Mouse (Mus musculus) spleen, adult 2 months (tissue): ENCODE measurements around the gene Snd1.

ENCODE experiments used
- CTCF ChIP-seq: fragments of 200-500 bp; IDR thresholded peaks from 2 replicates; pipeline ENCODE4 v1.5.1; 2011; ENCODE audit warnings: mild to moderate bottlenecking, inconsistent platforms; ENCODE audit not compliant: insufficient read depth, insufficient read length, insufficient replicate concordance; ENCODE audit errors: extremely low read depth
- POLR2A ChIP-seq: fragments of 200-500 bp; IDR thresholded peaks from 2 replicates; pipeline ENCODE4 v1.6.1; 2011; ENCODE audit warnings: low read depth, low read length, inconsistent platforms

- TF ChIP-seq CTCF (peak; percentile 48; the same call in 1 of the 2 replicates), POLR2A (no peak)
Observed at GRCm38 (mm10) chr6:28898836-28899235, 423.9 kb downstream of the Snd1 start.
